Mouse (Mus musculus) embryo, embryonic 11 days (tissue): Measurements from ENCODE around the gene Prkca.

Experiments used
- DNase-seq: peaks from one replicate; pipeline ENCODE4 v3.0.0-alpha.2; 2015

Gene Prkca

DNA sequence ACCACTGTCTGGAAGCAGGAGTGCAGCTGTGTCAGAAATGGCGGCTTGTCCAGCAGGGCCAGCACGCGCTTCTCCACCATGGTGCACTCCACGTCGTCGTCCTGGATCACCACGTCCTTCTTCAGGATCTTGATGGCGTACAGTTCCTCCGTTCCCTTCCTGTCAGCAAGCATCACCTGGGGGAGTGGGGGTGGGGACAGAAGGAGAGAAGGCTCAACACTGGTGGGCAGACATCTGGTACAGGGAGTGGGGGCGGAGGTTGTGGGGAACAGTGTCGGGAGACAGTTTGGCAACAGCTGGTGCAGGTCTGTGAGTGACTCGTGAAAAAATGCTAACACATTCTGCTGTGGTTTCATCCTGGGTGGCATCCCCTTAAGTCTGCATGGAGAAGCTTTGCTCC is 359.8 kb downstream of the Prkca start:
- DNase-seq = no peak

- DNase-seq = no peak
Measured at GRCm38 (mm10) chr11:107983224-107983623, 360.5 kb downstream of the Prkca start.

GRCm38 (mm10) chr11:107982225-107982896 is 361.4 kb downstream of the Prkca start:
- DNase-seq = peak; percentile 87

DNA sequence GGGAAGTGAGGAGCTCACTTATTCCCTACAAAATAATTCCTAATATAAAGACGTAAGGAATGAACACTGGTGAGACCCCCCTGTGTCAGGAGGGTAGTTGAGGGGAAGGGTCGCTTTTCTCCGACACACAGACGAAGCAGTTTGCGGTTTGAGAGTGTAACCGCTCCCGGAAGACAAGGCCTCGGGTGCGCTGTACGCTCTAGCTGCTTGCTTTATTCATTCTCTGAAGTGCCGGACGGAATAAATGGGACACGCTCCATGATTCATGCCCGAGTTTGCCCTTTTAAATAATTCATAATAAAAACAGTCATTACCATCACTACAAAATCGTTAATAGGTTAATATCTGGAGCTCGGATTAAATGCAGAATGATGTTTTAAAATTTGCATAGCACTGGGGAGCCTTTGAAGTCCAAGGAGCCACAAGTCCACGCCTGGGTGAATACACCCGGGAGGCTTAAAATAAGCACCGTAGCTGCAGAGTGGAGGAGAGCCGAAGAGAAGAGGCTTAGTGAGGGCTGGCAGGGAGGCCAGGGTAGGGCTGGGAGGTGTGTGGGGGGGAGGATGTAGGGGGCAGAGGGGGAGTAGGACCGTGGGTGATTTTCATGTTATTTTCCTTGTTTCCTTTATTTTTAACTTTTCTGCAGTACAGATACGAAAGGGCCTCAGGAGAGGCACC is 364.1 kb downstream of the Prkca start:
- peak; percentile 45 for DNase-seq

- peak; percentile 34 for DNase-seq
Measured at GRCm38 (mm10) chr11:107969943-107970342, 373.8 kb downstream of the Prkca start.

DNA sequence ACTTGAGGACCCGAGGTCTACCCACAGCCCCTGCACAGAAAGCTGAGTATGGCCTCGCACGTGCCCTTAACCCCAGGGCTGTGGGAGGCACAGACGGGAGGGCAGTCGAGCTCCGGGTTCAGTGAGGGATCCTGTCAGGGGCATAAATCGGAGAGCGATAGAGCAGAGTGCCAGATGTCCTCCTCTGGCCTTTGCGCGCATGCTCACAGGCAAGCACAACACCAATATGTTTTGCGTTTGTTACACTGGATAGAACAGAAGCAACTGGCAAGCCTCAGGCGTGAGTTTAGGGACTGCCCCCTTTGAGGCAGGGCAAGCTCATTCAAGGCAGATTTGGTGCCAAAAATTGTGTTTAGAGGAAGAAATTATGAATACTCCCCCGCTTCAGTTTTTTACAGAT is 375.6 kb downstream of the Prkca start:
- DNase-seq = peak; percentile 52

- DNase-seq = no peak
Measured at GRCm38 (mm10) chr11:107966229-107966628, 377.5 kb downstream of the Prkca start.

- DNase-seq = no peak
Measured at GRCm38 (mm10) chr11:107965449-107965848, 378.3 kb downstream of the Prkca start.

DNA sequence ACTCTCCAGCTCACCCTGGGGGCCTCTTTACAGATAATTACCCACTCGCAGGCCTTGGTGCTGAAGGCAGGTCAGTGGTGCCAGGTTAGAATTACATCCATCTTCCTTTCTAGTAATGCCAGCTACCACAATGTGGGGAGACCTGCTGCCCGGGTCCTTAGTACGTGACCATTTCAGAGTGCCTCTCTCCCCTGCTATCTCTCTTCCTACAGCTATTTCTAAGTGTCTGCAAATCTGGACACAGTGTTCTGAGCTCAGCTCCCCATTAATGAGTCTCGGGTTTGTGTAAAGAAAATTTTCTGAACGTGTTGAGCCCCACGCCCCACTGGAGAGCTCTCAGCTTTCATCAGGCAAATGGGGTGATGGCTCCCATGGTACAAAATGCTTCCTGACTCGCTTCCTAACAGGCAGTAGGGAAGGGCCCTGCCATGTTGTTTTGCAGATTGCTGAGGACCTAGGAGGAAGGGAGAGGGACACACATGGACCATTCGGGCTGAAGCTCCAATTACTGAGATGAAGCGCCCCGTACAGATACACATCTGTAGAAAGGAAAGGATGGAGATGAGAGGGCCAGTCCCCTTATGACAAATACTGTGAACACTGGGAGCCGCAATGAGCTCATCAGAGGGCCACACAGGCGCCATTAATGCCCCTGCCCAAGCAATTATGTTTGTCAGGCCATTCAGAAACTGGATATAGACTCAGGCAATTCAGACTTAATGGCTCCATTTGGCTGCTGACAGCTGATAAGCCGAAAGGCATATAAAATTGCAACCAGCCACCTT is 386.0 kb downstream of the Prkca start:
- no peak for DNase-seq

DNA sequence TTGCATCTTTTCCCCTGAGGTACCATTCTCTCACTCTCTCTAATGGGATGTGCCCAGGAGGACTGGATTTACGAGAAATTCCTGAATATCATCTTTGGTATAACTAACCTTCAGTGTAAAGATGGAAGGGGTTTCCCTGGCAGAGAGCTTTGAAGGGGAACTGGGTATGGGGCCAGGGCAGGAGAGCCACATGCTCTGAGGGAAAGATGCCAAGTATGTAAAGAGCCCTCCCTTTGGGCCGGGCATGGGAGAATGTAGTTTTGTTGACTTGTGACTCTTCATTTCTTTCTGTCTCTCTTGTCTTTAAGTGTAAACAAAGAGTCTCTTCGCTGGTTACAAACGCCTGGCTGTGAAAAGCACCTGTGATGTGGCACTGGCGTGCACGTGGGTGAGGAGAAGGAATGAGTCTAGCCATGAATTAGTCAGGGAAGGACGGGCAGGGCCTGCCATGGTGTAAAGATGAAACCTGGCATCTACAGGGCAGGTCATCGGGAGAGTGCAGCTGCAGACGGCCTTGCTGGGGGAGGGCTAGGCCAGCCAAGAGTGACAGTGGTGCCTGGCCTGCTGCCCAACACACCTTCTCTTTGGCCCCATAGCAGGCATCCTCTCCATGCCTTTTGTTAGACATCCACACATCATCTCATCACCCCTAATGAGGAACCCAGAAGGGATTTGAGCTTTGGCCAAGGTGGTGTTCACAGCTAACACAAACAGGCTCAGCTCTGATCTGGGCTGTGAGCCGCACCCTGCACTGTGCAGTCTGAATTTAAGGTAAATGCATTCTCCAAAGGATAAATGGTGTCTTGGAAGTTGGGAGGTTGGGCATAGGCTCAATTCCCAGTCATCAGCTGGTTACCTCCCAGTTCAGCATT is 388.3 kb downstream of the Prkca start:
- no peak for DNase-seq

DNA sequence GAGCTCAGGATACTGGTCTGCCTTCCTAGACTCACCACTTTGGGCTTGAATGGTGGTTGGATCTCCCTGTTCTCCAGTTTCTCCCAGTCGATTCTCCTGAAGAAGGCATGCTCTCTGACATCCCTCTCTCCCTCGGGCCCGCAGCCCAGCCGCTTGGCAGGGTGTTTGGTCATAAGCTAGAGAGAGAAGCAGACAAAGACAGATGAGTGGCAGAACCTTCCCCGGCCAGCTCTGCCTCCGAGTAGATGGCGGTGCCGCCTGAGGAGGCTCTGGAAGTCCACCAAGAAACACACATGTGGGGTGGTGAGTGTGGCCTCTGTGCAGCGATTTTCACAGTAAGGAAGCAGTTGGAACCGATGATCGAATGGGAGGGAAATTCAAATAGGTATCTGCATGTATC is 392.3 kb downstream of the Prkca start:
- DNase-seq = no peak

DNA sequence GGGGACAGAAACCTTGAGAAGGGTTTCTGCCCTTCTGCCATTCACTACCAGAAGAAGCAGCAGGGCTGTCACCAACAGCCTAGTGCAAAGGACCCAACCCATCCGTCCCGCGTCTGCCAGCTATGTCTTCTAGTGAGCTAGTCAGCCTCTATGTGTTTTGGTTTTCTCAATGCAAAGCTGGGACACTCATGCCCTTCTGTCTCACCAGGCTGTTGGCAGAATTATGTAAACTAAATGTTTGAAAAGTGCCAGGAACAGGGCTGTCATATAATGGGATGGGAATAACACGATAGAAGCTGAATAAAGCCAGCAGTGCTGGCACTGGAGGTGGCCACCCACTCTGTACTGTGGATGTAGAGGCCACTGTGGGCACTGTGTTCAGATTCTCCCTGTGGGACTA is 393.1 kb downstream of the Prkca start:
- DNase-seq = no peak

GRCm38 (mm10) chr11:107950211-107950610 is 393.5 kb downstream of the Prkca start:
- DNase-seq = no peak

- DNase-seq = no peak
Measured at GRCm38 (mm10) chr11:107947951-107948350, 395.8 kb downstream of the Prkca start.

DNA sequence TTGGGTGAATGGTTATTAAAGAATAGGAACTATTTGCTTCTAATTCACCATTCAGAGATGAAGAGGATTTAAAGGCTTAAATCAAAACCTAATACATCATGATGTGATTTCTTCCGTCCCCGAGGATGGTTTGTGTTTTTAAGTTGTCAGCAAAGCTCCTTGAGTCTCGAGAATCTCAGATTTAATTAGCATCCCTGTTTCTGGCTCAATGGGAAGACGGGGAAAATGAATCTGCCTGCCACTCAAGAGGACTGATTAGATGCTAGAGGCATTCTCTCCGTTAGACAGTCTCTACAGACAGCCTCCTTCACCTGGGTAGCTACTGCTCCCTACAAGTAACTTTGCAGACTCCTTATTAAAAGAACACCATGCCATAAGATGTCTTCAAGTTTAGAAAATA is 396.9 kb downstream of the Prkca start:
- no peak for DNase-seq

DNA sequence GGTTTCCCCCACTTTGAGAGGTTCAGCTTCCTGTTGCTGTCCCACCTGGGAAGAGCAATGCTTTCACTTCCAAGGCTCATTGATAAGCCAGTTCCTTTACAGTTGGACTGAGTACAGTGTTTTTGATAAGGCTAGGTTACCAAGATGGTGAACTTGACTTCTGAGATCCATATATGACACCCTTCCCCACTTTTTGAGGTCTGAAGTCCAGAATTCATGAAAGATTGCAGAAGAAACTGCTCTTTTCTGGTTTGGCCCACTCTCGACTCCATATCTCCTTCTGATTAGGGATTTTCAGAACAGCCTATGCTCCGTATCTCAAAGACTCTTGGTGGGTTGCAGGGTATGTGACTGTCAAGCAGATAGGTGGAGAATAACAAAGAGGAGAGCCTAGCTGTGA is 406.8 kb downstream of the Prkca start:
- no peak for DNase-seq

DNA sequence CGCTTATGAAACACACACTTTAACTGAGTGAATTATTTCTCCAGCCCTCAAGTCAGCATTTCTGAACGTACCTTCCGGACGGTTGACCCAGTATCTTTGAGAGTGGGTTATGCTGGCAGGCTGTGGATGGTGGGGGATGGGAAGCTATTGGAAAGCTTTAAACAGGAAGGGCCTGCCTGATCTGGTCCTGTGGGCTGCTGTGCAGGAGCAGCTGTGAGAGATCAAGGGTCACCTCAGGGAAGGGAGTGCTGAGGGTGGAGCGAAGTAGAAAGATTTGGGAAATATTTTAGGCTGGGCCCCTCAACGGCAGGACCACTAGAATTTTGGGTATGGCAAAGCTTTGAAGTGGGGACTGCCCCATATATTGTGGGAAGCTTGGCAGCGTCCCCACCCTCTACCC is 412.0 kb downstream of the Prkca start:
- DNase-seq = peak; percentile 10

DNA sequence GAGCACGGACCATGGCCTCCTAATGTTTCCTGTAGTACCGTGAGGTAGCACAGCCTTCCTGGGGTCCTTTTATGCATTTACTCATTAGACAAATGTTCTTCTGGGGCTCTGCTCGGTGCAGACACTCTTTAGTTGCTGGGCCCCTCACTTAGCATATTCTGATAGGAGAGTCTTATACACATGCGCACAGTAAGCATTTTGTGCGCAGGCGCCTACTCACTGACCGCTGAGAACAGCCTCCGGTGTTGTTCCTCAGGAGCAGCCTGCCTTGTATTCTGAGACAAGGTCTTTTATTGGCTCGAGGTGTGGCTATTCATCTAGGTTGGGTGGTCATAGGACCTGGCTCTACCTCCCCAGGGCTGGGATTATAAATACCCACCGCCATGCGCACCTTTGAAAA is 412.4 kb downstream of the Prkca start:
- no peak for DNase-seq

DNA sequence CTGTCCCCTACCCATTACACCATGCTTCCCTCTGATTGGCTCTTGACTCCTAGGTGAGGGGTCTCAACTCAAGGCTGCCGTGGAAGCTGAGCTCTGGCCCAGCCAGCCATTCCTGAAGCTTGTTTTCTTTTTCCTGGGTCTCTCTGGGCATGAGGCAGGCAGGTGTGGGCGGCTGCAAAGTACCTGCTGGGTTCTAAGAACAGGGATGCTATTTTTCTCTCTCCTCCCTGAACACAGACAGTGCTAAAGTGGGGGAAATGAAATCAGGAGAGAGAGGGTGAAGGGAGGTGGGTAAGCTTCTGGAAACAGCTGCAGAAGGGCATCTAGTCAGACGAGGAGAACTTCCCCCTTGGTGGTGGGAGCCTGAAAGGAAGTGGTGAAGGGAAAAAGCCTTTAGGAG is 414.0 kb downstream of the Prkca start:
- no peak for DNase-seq

DNA sequence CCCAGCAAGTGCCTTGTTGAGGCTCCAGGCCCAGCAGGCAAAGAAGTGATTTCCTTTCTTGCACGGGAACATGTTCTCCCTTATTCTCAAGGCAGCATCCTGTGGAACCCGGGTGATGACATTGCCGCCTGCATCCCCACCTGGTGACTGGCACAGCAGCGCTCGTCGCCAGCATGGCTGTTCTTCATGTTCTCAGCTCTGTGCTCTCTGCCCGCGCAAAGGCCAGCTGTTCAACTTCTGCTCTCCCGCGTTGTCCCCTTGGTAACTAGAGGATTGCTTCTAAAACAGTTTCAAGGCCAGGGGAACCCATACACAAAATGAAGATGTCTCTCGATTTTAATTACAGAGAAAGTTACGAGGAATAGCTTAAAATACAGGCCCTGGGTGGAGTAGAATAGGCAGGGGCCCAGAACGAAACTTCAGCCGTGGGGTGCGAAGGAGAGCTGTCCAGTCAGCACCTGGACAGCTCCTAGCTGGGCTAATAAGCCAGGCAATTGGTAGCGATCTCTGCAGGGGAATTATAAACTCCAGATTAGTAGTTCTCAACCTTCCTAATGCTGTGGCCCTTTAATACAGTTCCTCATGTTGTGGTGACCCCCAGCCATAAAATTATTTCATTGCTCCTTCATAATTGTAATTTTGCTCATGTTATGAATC is 423.7 kb downstream of the Prkca start:
- DNase-seq = peak; percentile 77

GRCm38 (mm10) chr11:107917721-107918235 is 425.9 kb downstream of the Prkca start:
- peak; percentile 8 for DNase-seq

- peak; percentile 81 for DNase-seq
Measured at GRCm38 (mm10) chr11:107914634-107915226, 429.0 kb downstream of the Prkca start, which contains the start of gene Cacng5. Cacng5 (minus strand) TSS chr11:107915055.
